Mouse (Mus musculus) monocyte, adult 59 days (primary cell): ENCODE results near the gene Pla2g6. TPM values are rescaled to one million over a fixed set of nuclear protein-coding genes. Genes with fewer than 3 reads are reported as not detected.

Experiments
- total RNA-seq, 2 experiments: library from RNA; stranded (reverse); gene quantifications; one replicate each; pipeline ENCODE4 v1.2.4; 2023

The Pla2g6 gene
- 1 to 10 TPM; 4.7 to 7.8 TPM for total RNA-seq

DNA sequence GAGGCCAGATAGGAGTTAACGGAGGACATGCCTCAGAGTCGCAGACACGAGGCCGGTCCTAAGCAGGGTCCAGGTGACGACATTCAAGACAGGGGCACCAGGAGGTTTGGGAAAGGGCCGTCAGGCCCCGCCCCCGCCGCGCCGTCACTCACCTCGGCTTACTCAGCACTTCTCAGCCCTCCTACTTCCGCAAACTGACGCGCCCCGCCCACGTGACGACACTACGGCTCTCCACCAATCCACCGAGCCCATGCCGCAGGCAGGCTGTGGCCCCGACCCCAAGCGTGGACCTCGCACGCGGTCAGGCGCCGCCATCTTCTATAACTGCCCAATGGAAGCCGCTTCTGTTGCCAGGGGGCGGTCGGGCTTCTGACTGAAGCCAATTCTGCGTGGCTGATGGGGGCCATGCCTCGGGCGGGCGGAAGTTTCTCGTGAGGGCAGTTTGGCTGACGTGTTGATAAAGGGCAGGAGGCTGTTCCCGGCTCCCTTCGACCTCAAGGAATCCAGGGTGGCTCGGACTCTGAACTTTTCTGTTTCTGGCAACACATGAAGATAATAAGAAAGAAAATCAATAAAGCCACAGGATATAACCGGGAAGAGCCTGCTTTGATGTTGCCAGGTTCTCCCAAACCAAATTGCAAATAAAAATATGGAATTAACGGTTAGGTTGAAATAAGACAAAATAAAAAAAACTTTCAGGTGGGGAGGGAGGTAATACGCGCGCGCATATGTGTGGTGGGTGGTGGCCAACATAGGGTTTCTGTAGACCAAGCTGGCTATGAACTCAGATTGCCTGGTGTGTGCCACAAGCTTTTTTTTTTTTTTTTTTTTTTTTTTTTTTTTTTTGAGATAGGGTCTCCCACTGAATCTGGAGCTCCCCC lies at the start of gene Pla2g6:
Gene Pla2g6 (minus strand): TSS at position 333 of the 881 bp plus-strand sequence.

DNA sequence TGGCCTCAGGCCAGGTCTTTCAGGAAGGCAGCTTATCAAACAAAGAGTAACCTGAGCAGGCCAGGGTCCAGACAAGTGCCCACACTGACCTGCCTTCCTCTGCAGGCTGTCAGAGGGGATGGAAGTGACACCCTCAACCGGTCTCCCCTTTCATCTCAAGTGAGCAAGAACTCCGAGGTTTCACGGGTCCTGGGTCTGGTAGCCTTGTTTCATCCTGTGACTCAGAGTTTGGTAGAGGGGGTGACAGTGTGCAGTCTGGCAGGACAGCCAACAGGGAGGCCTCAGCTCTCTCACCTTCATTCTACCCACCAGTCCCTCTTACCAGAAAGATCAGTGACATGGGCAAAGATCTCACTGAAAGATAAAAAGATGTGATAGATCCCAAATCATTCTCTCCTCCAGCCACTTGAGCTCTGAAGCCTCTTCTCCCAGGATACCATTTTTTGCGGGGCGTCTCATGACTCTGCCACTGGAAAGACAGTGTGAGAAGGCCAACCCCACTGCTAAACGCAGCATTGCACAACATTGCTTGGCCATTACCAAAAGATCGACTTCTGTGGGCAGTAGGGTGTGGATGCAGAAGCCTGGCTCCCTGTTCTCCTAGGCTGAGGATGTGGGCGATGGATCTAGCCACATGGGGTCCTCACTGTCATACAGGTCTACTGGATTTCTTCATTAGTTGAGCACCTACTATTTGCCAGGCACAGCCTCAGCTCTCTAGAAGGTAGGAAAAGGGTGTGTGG lies 18.0 kb upstream of the Pla2g6 start, which contains the start of gene Maff:
Gene Maff (plus strand): TSS at position 571 of the 743 bp plus-strand sequence.

DNA sequence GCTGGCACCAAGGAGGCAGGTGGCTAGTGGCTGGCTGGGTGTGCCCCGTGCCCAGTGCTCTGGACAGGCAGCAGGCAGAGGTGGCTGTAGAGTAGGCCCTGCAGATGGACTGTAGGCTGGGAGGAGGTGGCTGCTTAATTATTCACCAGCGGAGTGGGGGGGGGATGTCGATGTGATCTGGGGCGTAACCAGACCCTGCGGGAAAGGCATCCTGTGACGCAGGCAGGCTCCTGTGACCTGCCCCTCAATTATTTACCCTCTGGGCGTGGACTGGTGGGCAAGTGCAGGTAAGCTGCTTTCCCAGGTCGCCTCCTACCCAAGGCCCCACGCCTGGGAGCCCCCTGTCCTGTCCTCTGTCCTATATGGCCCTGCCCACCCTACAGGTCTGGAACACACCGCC lies 42.8 kb downstream of the Pla2g6 start, which contains the start of gene Baiap2l2:
Gene Baiap2l2 (minus strand): TSS at position 139 of the 400 bp plus-strand sequence.

GRCm38 (mm10) chr15:79254661-79255060 lies 73.5 kb downstream of the Pla2g6 start, which contains the start of gene Slc16a8:
Gene Slc16a8, minus strand, starts transcription at chr15:79254761.

Other genes starting within 250 kb of the Pla2g6 start
- 10 to 100 TPM; 13.9 to 16.0 TPM for gene Micall1, start 219.5 kb downstream of the Pla2g6 start, total RNA-seq
- 10 to 100 TPM; 49.3 to 59.7 TPM for gene Polr2f, start 187.4 kb downstream of the Pla2g6 start, total RNA-seq
- under 1 TPM in 1 of 2 experiments, not detected in 1; 0.42 TPM for gene 1700088E04Rik, start 187.1 kb downstream of the Pla2g6 start, total RNA-seq
- gene Sox10, start 163.2 kb downstream of the Pla2g6 start, total RNA-seq, result not detected
- 10 to 100 TPM; 12.3 to 12.7 TPM for gene Pick1, start 99.2 kb downstream of the Pla2g6 start, total RNA-seq
- gene Gm49486, start 99.0 kb downstream of the Pla2g6 start, total RNA-seq, result under 1 TPM in 1 of 2 experiments, not detected in 1; 0.21 TPM
- gene Slc16a8, start 73.6 kb downstream of the Pla2g6 start, total RNA-seq, result not detected
- not detected for gene Baiap2l2, start 42.9 kb downstream of the Pla2g6 start, total RNA-seq
- gene Maff, start 18.2 kb upstream of the Pla2g6 start, total RNA-seq, result 10 to 100 TPM; 70.0 to 72.2 TPM
- 100 to 1,000 TPM in 1 of 2 experiments, 10 to 100 TPM in 1; 94.0 to 114 TPM for gene Tmem184b, start 75.2 kb upstream of the Pla2g6 start, total RNA-seq
- 100 to 1,000 TPM; 144 to 153 TPM for gene Csnk1e, start 127.2 kb upstream of the Pla2g6 start, total RNA-seq
- gene Kcnj4, start 176.9 kb upstream of the Pla2g6 start, total RNA-seq, result not detected
- gene Kdelr3, start 188.0 kb upstream of the Pla2g6 start, total RNA-seq, result not detected
- gene Ddx17, start 218.4 kb upstream of the Pla2g6 start, total RNA-seq, result 100 to 1,000 TPM; 237 to 241 TPM